Mouse (Mus musculus): ENCODE measurements at regions not wholly inside any gene's neighbourhood (a gene's known extent, or its start where the extent isn't known, plus 50 kb on each side); places are given as distances from the start of the nearest gene placed in this dataset.

DNA sequence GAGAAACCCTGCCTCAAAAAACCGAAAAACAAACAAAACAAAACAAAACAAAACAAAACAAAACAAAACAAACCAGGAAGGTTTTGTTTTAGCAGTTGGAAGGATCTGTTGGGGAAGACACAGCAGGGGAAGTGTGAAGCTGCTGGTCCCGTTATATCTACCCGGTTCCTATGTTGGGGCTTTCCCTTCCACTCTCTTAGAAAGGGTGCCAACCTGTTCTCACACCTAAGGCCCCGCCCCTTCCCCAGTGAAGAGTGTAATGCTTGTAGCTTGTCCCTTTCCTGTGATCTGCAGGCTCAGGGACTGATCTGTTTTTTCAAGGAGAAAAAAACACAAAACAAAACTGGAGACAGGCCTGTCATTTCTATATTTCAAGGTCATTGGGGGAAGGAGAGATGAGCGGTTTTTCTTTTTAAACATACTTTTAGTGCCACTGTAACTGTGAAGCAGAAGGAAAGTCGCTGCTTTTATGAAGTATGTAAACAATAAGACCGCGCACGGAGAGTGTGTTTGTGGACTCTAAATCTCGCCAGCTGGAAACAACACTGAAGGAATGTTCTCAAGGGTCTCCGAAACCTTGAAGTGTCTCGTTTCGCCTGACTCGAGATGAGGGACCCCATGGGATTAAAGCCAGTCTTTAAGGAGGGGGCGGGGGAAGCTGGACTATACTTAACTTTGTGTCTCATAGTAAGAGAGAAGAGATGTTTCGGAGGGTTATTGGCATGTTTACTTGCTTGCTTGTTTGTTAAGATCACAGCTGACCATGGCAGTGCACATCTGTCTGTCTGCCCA lies 256.1 kb downstream of the Prex1 start:
- TF ChIP-seq CTCF (IDR thresholded peaks at IDR 0.05; ENCODE audit: insufficient read depth, low read depth, low read length): no peak
- TF ChIP-seq POLR2A (IDR thresholded peaks at IDR 0.05; ENCODE audit: insufficient read depth, low read depth, low read length): no peak
